Mouse (Mus musculus) MEL (cell line): ENCODE data around the gene Nfe2l2. TPM values are rescaled to one million over a fixed set of nuclear protein-coding genes. Genes with fewer than 3 reads are reported as not detected.

Experiments used
- DNase-seq: peaks from one replicate; pipeline ENCODE4 v3.0.0; 2011; ENCODE audit warnings: low read depth, low spot score
- H3K27ac ChIP-seq: 2 replicates; pipeline ENCODE4 v1.5.1; 2012; ENCODE audit warnings: low read depth, mild to moderate bottlenecking, control low read depth, low read length, moderate library complexity; ENCODE audit not compliant: control insufficient read depth
- H3K27me3 ChIP-seq, 2 experiments: fragments of 150-350 bp in 1 of 2; sonication (generic) in 1 of 2; 2 replicates each; pipeline ENCODE4 v1.6.1; 2012; ENCODE audit warnings: low read length in 2 of 2, mild to moderate bottlenecking in 2 of 2, improper control_type of control experiment in 1 of 2, moderate library complexity in 1 of 2; ENCODE audit not compliant: insufficient read depth in 2 of 2, control insufficient read depth in 1 of 2
- H3K36me3 ChIP-seq, 2 experiments: 2 replicates each; pipeline ENCODE4 v1.6.1; 2012 to 2014; ENCODE audit warnings: low read length in 2 of 2, improper control_type of control experiment in 1 of 2, inconsistent platforms in 1 of 2, mild to moderate bottlenecking in 1 of 2; ENCODE audit not compliant: insufficient read depth in 2 of 2, control insufficient read depth in 1 of 2
- H3K4me1 ChIP-seq, 2 experiments: fragments of 150-350 bp in 1 of 2; sonication (generic) in 1 of 2; 2 replicates each; pipeline ENCODE4 v1.6.1; 2012; ENCODE audit warnings: low read length in 2 of 2, improper control_type of control experiment in 1 of 2, mild to moderate bottlenecking in 1 of 2; ENCODE audit not compliant: insufficient read depth in 2 of 2, control insufficient read depth in 1 of 2
- H3K4me3 ChIP-seq, 2 experiments: fragments of 150-350 bp in 1 of 2; sonication (generic) in 1 of 2; 2 replicates each; pipeline ENCODE4 v1.5.1; 2012; ENCODE audit warnings: low read depth in 2 of 2, low read length in 2 of 2, mild to moderate bottlenecking in 2 of 2, moderate library complexity in 2 of 2, control low read depth in 1 of 2, improper control_type of control experiment in 1 of 2; ENCODE audit not compliant: control insufficient read depth in 1 of 2, insufficient read depth in 1 of 2
- H3K79me2 ChIP-seq: 2 replicates; pipeline ENCODE4 v1.6.1; 2012; ENCODE audit warnings: mild to moderate bottlenecking, low read length, moderate library complexity; ENCODE audit not compliant: control insufficient read depth, poor library complexity, insufficient read depth
- H3K9ac ChIP-seq: 2 replicates; pipeline ENCODE4 v1.6.1; 2012; ENCODE audit warnings: low read depth, mild to moderate bottlenecking, control low read depth, low read length, moderate library complexity; ENCODE audit not compliant: control insufficient read depth, poor library complexity, severe bottlenecking
- H3K9me3 ChIP-seq: fragments of 150-350 bp; sonication (generic); replicated peaks from 2 replicates; pipeline ENCODE4 v1.6.1; 2012; ENCODE audit warnings: mild to moderate bottlenecking, low read length, improper control_type of control experiment, moderate library complexity; ENCODE audit not compliant: insufficient read depth
- BHLHE40 ChIP-seq: IDR thresholded peaks from 2 replicates; pipeline ENCODE4 v1.6.1; 2012; ENCODE audit warnings: low read depth, mild to moderate bottlenecking, inconsistent platforms, low read length, improper control_type of control experiment, borderline replicate concordance
- CHD1 ChIP-seq: IDR thresholded peaks from 2 replicates; pipeline ENCODE4 v1.6.1; 2012; ENCODE audit warnings: low read depth, mild to moderate bottlenecking, inconsistent platforms, low read length, improper control_type of control experiment
- CTCF ChIP-seq, 3 experiments: IDR thresholded peaks in 2 of 3; conservative IDR thresholded peaks in 1 of 3; 2 replicates each; pipeline ENCODE4 v1.5.1; 2011 to 2012; ENCODE audit warnings: low read length in 3 of 3, low read depth in 2 of 3, mild to moderate bottlenecking in 2 of 3, improper control_type of control experiment in 1 of 3, inconsistent platforms in 1 of 3, mixed read lengths in 1 of 3, moderate library complexity in 1 of 3; ENCODE audit not compliant: control insufficient read depth in 1 of 3, insufficient read depth in 1 of 3, poor library complexity in 1 of 3, severe bottlenecking in 1 of 3
- ELF1 ChIP-seq: IDR thresholded peaks from 2 replicates; pipeline ENCODE4 v1.6.1; 2014; ENCODE audit warnings: low read depth, mild to moderate bottlenecking, inconsistent platforms, low read length, improper control_type of control experiment, moderate library complexity
- GABPA ChIP-seq: IDR thresholded peaks from 2 replicates; pipeline ENCODE4 v1.6.1; 2012; ENCODE audit warnings: low read depth, mild to moderate bottlenecking, inconsistent platforms, low read length, improper control_type of control experiment, moderate library complexity
- GATA1 ChIP-seq: IDR thresholded peaks from 2 replicates; pipeline ENCODE4 v1.6.1; 2011; ENCODE audit warnings: low read depth, low read length, improper control_type of control experiment
- HCFC1 ChIP-seq: IDR thresholded peaks from 2 replicates; pipeline ENCODE4 v1.6.1; 2012; ENCODE audit warnings: low read depth, mild to moderate bottlenecking, inconsistent platforms, low read length, improper control_type of control experiment, moderate library complexity
- KAT2A ChIP-seq: conservative IDR thresholded peaks from 2 replicates; pipeline ENCODE4 v1.6.1; 2012; ENCODE audit warnings: low read depth, low read length, improper control_type of control experiment, inconsistent platforms
- MAX ChIP-seq: IDR thresholded peaks from 2 replicates; pipeline ENCODE4 v1.6.1; 2011; ENCODE audit warnings: low read length, improper control_type of control experiment
- MAZ ChIP-seq: IDR thresholded peaks from 2 replicates; pipeline ENCODE4 v1.6.1; 2012; ENCODE audit warnings: low read depth, mild to moderate bottlenecking, inconsistent platforms, low read length, improper control_type of control experiment
- MEF2A ChIP-seq: IDR thresholded peaks from 2 replicates; pipeline ENCODE4 v1.6.1; 2014; ENCODE audit warnings: low read depth, mild to moderate bottlenecking, inconsistent platforms, low read length, improper control_type of control experiment; ENCODE audit not compliant: poor library complexity, insufficient replicate concordance, severe bottlenecking; ENCODE audit errors: extremely low read depth
- MXI1 ChIP-seq: IDR thresholded peaks from 2 replicates; pipeline ENCODE4 v1.6.1; 2011; ENCODE audit warnings: mild to moderate bottlenecking, low read depth, low read length, improper control_type of control experiment
- MYB ChIP-seq: IDR thresholded peaks from 2 replicates; pipeline ENCODE4 v1.6.1; 2011; ENCODE audit warnings: mild to moderate bottlenecking, low read depth, low read length, improper control_type of control experiment
- MYC ChIP-seq: IDR thresholded peaks from 2 replicates; pipeline ENCODE4 v1.6.1; 2011; ENCODE audit warnings: low read depth, mild to moderate bottlenecking, low read length, improper control_type of control experiment, moderate library complexity
- NRF1 ChIP-seq: IDR thresholded peaks from 2 replicates; pipeline ENCODE4 v1.6.1; 2014; ENCODE audit warnings: low read depth, mild to moderate bottlenecking, inconsistent platforms, low read length, improper control_type of control experiment, moderate library complexity; ENCODE audit not compliant: poor library complexity, insufficient read depth, severe bottlenecking
- POLR2A ChIP-seq, 2 experiments: IDR thresholded peaks; 2 replicates each; pipeline ENCODE4 v1.6.1; 2011 to 2012; ENCODE audit warnings: low read length in 2 of 2, mild to moderate bottlenecking in 2 of 2, control low read depth in 1 of 2, improper control_type of control experiment in 1 of 2, low read depth in 1 of 2, moderate library complexity in 1 of 2; ENCODE audit not compliant: control insufficient read depth in 1 of 2, insufficient read depth in 1 of 2, poor library complexity in 1 of 2
- POLR2AphosphoS5 ChIP-seq: IDR thresholded peaks from 2 replicates; pipeline ENCODE4 v1.6.1; 2012; ENCODE audit warnings: low read depth, borderline replicate concordance, mild to moderate bottlenecking, inconsistent platforms, low read length, moderate library complexity, mixed read lengths
- RAD21 ChIP-seq: IDR thresholded peaks from 2 replicates; pipeline ENCODE4 v1.6.1; 2011; ENCODE audit warnings: mild to moderate bottlenecking, low read depth, low read length, improper control_type of control experiment
- SMC3 ChIP-seq: IDR thresholded peaks from 2 replicates; pipeline ENCODE4 v1.6.1; 2011; ENCODE audit warnings: low read depth, low read length, improper control_type of control experiment
- TBP ChIP-seq: IDR thresholded peaks from 2 replicates; pipeline ENCODE4 v1.8.0; 2011; ENCODE audit warnings: low read depth, low read length, improper control_type of control experiment
- UBTF ChIP-seq: IDR thresholded peaks from 2 replicates; pipeline ENCODE4 v1.6.1; 2012; ENCODE audit warnings: low read depth, mild to moderate bottlenecking, inconsistent platforms, low read length, improper control_type of control experiment, moderate library complexity, borderline replicate concordance; ENCODE audit not compliant: insufficient read depth
- polyA plus RNA-seq, 2 experiments: library from polyadenylated mRNA; stranded (reverse) in 1 of 2; unstranded in 1 of 2; fragments of >175 nt in 1 of 2; fragments of >200 nt in 1 of 2; gene quantifications; 2 replicates each; pipeline versions ENCODE4 v1.2.1 to v1.2.4; 2012; ENCODE audit warnings: low replicate concordance in 2 of 2, low read depth in 1 of 2; ENCODE audit not compliant: insufficient read length in 2 of 2, insufficient read depth in 1 of 2, missing spikeins in 1 of 2
- total RNA-seq: library from RNA; depleted of rRNA; stranded (reverse); fragments of 300-350 nt; gene quantifications from 2 replicates; pipeline ENCODE4 v1.2.3, GENCODE M21; 2012

Nfe2l2 gene
- total and polyA plus RNA-seq, 3 experiments: 42.1 to 59.1 TPM; not detected in 1

GRCm38 (mm10) chr2:75654679-75655078, 49.8 kb downstream of the Nfe2l2 start (continued):
- TF ChIP-seq TBP: peak; percentile 97
- no peak for TF ChIP-seq MEF2A

DNA sequence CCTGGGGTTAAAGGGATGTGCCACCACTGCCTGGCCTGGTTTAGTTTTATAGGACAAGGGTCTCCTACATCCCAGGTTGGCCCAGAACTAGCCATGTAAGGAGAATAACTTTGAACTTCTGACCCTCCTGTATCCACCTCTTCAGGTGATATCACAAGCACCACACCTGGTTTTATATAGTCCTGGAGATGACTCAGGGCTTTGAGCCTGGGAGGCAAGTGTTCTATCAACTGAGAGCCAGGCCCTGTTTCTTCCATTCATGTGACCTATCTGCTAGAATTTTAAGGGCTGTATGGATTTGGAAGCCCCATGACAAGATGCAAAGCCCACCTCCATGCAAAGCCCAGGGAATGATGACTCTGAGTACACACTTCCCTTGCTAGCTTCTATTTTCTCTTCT, 51.3 kb downstream of the Nfe2l2 start:
- Histone ChIP-seq H3K27ac (no peak overlapping the region), H3K79me2 (peaks cover 4% of the 10 kb centered on the region), H3K36me3 (peaks cover 0 to 21% of the 10 kb centered on the region in 2 experiments; a peak in 2 of 4 replicates), H3K9ac (no peak overlapping the region), H3K27me3 (no peaks in the 10 kb centered on the region), H3K9me3 (no peaks in the 10 kb centered on the region), H3K4me3 (no peak overlapping the region), H3K4me1 (peaks cover 6 to 12% of the 10 kb centered on the region in 2 experiments)
- no peak for DNase-seq
- TF ChIP-seq MYB: no peak
- TF ChIP-seq GATA1: no peak
- TF ChIP-seq CHD1: no peak
- no peak for TF ChIP-seq MYC
- TF ChIP-seq MAZ: no peak
- TF ChIP-seq UBTF: no peak
- no peak for TF ChIP-seq ELF1
- TF ChIP-seq KAT2A: no peak
- TF ChIP-seq SMC3: no peak
- no peak for TF ChIP-seq MXI1
- no peak for TF ChIP-seq TBP
- no peak for TF ChIP-seq RAD21
- no peak for TF ChIP-seq MAX
- no peak for TF ChIP-seq HCFC1
- no peak for TF ChIP-seq BHLHE40
- TF ChIP-seq NRF1: no peak
- no peak for TF ChIP-seq POLR2A (IDR thresholded peaks at IDR 0.05; ENCODE audit: control insufficient read depth in 1 of 2, insufficient read depth in 1 of 2, low read depth in 1 of 2, low read length in 2 of 2, poor library complexity in 1 of 2)
- no peak for TF ChIP-seq CTCF (IDR thresholded peaks at IDR 0.05 in 2 of 3, conservative IDR thresholded peaks at IDR 0.05 in 1 of 3; ENCODE audit: control insufficient read depth in 1 of 3, insufficient read depth in 1 of 3, low read depth in 2 of 3, low read length in 3 of 3, poor library complexity in 1 of 3, severe bottlenecking in 1 of 3)
- TF ChIP-seq POLR2AphosphoS5: no peak
- TF ChIP-seq GABPA: no peak
